Mouse (Mus musculus) induced T-regulatory cell, adult 2 months (primary cell): ENCODE measurements around the gene Hopx.

ENCODE experiments used
- DNase-seq: peaks from one replicate; pipeline ENCODE4 v3.0.0-alpha.2; 2012; ENCODE audit warnings: low read depth

Gene Hopx

GRCm38 (mm10) chr5:77100691-77101090 is 14.2 kb downstream of the Hopx start:
- DNase-seq: no peak

GRCm38 (mm10) chr5:77099997-77100380 is 14.9 kb downstream of the Hopx start:
- no peak for DNase-seq

- no peak for DNase-seq
Measured at GRCm38 (mm10) chr5:77099317-77099996, 15.5 kb downstream of the Hopx start.

GRCm38 (mm10) chr5:77098874-77099273 is 16.0 kb downstream of the Hopx start:
- no peak for DNase-seq

GRCm38 (mm10) chr5:77097686-77098085 is 17.2 kb downstream of the Hopx start:
- no peak for DNase-seq

GRCm38 (mm10) chr5:77096194-77096593 is 18.7 kb downstream of the Hopx start:
- DNase-seq: peak; percentile 51

GRCm38 (mm10) chr5:77094510-77095491 is 20.1 kb downstream of the Hopx start:
- peak; percentile 87 for DNase-seq

- peak; percentile 54 for DNase-seq
Measured at GRCm38 (mm10) chr5:77093961-77094360, 21.0 kb downstream of the Hopx start.

GRCm38 (mm10) chr5:77092531-77092930 is 22.4 kb downstream of the Hopx start:
- peak; percentile 75 for DNase-seq

- no peak for DNase-seq
Measured at GRCm38 (mm10) chr5:77091923-77092322, 23.0 kb downstream of the Hopx start.

- no peak for DNase-seq
Measured at GRCm38 (mm10) chr5:77090521-77091096, 24.3 kb downstream of the Hopx start.

- DNase-seq: no peak
Measured at GRCm38 (mm10) chr5:77089901-77090300, 25.0 kb downstream of the Hopx start.

GRCm38 (mm10) chr5:77089294-77089693 is 25.6 kb downstream of the Hopx start:
- DNase-seq: peak; percentile 81

- DNase-seq: no peak
Measured at GRCm38 (mm10) chr5:77087122-77087521, 27.8 kb downstream of the Hopx start.

GRCm38 (mm10) chr5:77086541-77086940 is 28.4 kb downstream of the Hopx start:
- no peak for DNase-seq

GRCm38 (mm10) chr5:77085753-77086450 is 29.0 kb downstream of the Hopx start:
- DNase-seq: no peak

GRCm38 (mm10) chr5:77084418-77084817 is 30.5 kb downstream of the Hopx start:
- DNase-seq: no peak

GRCm38 (mm10) chr5:77082735-77083134 is 32.2 kb downstream of the Hopx start:
- DNase-seq: no peak

- DNase-seq: no peak
Measured at GRCm38 (mm10) chr5:77080761-77081160, 34.2 kb downstream of the Hopx start.

- no peak for DNase-seq
Measured at GRCm38 (mm10) chr5:77075951-77076350, 39.0 kb downstream of the Hopx start.

GRCm38 (mm10) chr5:77074914-77075313 is 40.0 kb downstream of the Hopx start:
- no peak for DNase-seq

- DNase-seq: no peak
Measured at GRCm38 (mm10) chr5:77073794-77074193, 41.1 kb downstream of the Hopx start.
